Mouse (Mus musculus): ENCODE results near the gene Palmd. TPM values are rescaled to one million over a fixed set of nuclear protein-coding genes. Genes with fewer than 3 reads are reported as not detected.

The Palmd gene
- polyA plus RNA-seq, 1 experiment from 2014 or later = 4.5 TPM

DNA sequence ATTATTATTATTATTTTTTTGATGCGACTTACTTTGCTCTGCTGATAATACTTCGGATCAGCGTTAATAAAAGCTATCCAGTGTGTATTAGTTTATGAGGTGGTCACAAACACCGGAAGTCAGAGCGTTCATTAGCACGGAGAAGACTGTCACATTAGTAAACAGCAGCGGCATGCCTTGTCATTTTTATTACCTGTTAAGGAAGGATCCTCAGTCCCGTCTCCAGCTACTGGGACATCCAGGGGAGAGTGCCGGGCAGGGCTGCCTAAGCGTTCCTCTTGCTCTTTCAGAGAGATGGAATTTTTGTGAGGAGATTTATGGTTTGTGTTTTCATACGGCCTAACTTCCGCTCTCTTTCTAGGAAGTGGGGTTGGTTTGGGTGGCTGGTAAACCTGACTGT, 45.7 kb downstream of the Palmd start:
- Histone ChIP-seq H3K9me3 (replicated peaks; ENCODE audit: control insufficient read depth, low read length) (no peaks in the 10 kb centered on the region), H3K36me3 (ENCODE audit: control insufficient read depth, insufficient read depth) (no peaks in the 10 kb centered on the region), H3K9ac (ENCODE audit: low read depth, low read length) (no peak overlapping the region), H3K27me3 (ENCODE audit: control insufficient read depth, insufficient read depth, low read depth, low read length) (no peaks in the 10 kb centered on the region), H3K27ac (ENCODE audit: low read length) (no peak overlapping the region), H3K4me1 (ENCODE audit: control insufficient read depth, low read depth, low read length) (no peaks in the 10 kb centered on the region), H3K4me2 (ENCODE audit: low read depth, low read length) (no peak overlapping the region), H3K4me3 (ENCODE audit: low read depth, low read length) (no peak overlapping the region)
- WGBS (ENCODE audit: insufficient replicate concordance) = 64% methylated on average over 12 of the region's 12 CpGs
- ATAC-seq (ENCODE audit: low read depth) = no peak

DNA sequence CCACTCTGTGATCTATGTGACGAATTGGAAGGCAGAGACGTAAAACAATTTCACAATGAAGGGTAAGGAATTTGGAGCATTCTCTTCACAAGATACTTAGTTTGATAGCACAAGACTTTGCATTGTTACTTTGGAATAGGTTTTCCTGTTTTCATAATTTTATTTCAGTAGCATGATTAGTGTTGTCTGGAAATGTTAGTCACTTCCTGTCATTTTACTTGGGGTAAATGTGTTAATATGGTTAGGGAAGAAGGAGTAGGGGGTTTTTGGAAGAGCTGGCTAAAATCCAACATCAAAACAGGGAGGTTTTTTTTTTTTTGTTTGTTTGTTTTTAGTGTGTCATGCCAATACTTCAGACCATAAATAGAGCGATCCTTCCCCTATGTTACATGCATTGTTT, 47.3 kb downstream of the Palmd start:
- no peaks in the 10 kb centered on the region for H3K4me1 ChIP-seq (ENCODE audit: control insufficient read depth, low read depth, low read length)
- H3K27ac ChIP-seq (ENCODE audit: low read length) = no peak overlapping the region
- WGBS (ENCODE audit: insufficient replicate concordance) = 59% methylated on average over 3 of the region's 3 CpGs
- no peaks in the 10 kb centered on the region for H3K9me3 ChIP-seq (replicated peaks; ENCODE audit: control insufficient read depth, low read length)
- H3K9ac ChIP-seq (ENCODE audit: low read depth, low read length) = no peak overlapping the region
- no peaks in the 10 kb centered on the region for H3K27me3 ChIP-seq (ENCODE audit: control insufficient read depth, insufficient read depth, low read depth, low read length)
- H3K36me3 ChIP-seq (ENCODE audit: control insufficient read depth, insufficient read depth) = no peaks in the 10 kb centered on the region
- no peak for ATAC-seq (ENCODE audit: low read depth)
- H3K4me3 ChIP-seq (ENCODE audit: low read depth, low read length) = no peak overlapping the region
- H3K4me2 ChIP-seq (ENCODE audit: low read depth, low read length) = no peak overlapping the region

DNA sequence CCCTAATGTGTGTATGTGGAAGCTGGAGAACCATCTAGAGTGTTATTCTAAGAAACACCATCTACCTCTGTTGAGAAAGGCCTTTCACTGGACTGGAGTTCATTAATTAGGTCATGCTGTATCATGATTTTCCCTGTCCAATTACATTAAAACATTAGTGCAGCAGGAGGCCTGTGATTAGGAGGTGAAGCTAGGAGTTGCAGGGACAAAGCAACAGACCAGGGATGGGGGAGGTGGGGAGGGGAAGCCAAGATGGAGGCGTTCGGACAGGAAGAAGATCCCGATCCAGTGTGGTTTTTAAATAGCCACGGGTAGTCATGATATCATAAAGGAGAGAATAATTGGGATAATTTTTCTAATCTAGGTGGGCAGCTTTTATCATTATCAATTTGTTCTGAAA, 51.8 kb downstream of the Palmd start:
- no peak overlapping the region for H3K27ac ChIP-seq (ENCODE audit: low read length)
- H3K4me2 ChIP-seq (ENCODE audit: low read depth, low read length) = no peak overlapping the region
- no peaks in the 10 kb centered on the region for H3K27me3 ChIP-seq (ENCODE audit: control insufficient read depth, insufficient read depth, low read depth, low read length)
- H3K9me3 ChIP-seq (replicated peaks; ENCODE audit: control insufficient read depth, low read length) = no peaks in the 10 kb centered on the region
- no peaks in the 10 kb centered on the region for H3K4me1 ChIP-seq (ENCODE audit: control insufficient read depth, low read depth, low read length)
- 62% methylated on average over 4 of the region's 4 CpGs for WGBS (ENCODE audit: insufficient replicate concordance)
- H3K36me3 ChIP-seq (ENCODE audit: control insufficient read depth, insufficient read depth) = no peaks in the 10 kb centered on the region
- H3K9ac ChIP-seq (ENCODE audit: low read depth, low read length) = no peak overlapping the region
- no peak for ATAC-seq (ENCODE audit: low read depth)
- H3K4me3 ChIP-seq (ENCODE audit: low read depth, low read length) = no peak overlapping the region

DNA sequence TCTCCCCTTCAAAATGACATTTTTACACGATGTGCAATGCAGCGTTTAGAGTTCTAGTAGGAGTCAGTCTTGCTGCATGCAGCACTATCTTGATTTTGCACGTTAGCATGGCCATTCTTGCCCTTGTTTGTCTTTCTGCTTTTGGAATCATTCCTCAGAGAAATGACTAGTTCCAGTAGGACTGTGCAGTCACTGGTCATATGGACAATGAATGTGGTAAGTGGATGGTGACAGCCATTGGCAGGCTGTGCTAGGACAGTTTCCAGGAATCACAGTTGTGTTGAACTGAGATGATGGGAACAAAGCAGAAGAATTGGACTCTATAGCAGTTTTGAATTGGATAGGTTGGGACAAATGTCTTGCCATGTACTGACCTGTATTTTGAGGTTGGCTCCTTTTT, 53.9 kb downstream of the Palmd start:
- Histone ChIP-seq H3K4me1 (ENCODE audit: control insufficient read depth, low read depth, low read length) (no peaks in the 10 kb centered on the region), H3K36me3 (ENCODE audit: control insufficient read depth, insufficient read depth) (no peaks in the 10 kb centered on the region), H3K4me3 (ENCODE audit: low read depth, low read length) (no peak overlapping the region), H3K4me2 (ENCODE audit: low read depth, low read length) (no peak overlapping the region), H3K9ac (ENCODE audit: low read depth, low read length) (no peak overlapping the region), H3K9me3 (replicated peaks; ENCODE audit: control insufficient read depth, low read length) (no peaks in the 10 kb centered on the region), H3K27ac (ENCODE audit: low read length) (no peak overlapping the region), H3K27me3 (ENCODE audit: control insufficient read depth, insufficient read depth, low read depth, low read length) (no peaks in the 10 kb centered on the region)
- ATAC-seq (ENCODE audit: low read depth) = no peak
- 52% methylated on average over 3 of the region's 3 CpGs for WGBS (ENCODE audit: insufficient replicate concordance)

DNA sequence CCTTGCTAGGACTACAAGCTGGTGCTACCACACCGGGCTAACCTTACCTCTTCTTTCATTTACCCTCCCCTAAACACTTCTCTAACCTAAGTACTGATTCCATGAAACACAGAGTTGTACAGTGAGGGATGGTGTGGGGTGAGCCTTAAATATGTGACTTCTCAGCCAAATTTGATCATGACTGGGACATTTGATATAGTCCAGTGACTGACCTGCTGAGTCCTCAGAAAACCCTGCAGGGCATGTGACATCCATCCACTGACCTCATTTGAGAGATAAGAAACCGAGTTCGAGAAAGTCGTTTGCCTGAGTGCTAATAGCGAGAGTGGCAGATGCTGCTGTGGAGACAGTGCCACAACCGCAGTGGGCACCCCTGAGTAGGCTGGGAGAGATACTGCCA, 54.4 kb downstream of the Palmd start:
- H3K9me3 ChIP-seq (replicated peaks; ENCODE audit: control insufficient read depth, low read length) = no peaks in the 10 kb centered on the region
- H3K36me3 ChIP-seq (ENCODE audit: control insufficient read depth, insufficient read depth) = no peaks in the 10 kb centered on the region
- WGBS (ENCODE audit: insufficient replicate concordance) = 66% methylated on average over 6 of the region's 6 CpGs
- no peak overlapping the region for H3K27ac ChIP-seq (ENCODE audit: low read length)
- no peaks in the 10 kb centered on the region for H3K4me1 ChIP-seq (ENCODE audit: control insufficient read depth, low read depth, low read length)
- no peak overlapping the region for H3K9ac ChIP-seq (ENCODE audit: low read depth, low read length)
- no peak overlapping the region for H3K4me3 ChIP-seq (ENCODE audit: low read depth, low read length)
- ATAC-seq (ENCODE audit: low read depth) = no peak
- no peak overlapping the region for H3K4me2 ChIP-seq (ENCODE audit: low read depth, low read length)
- H3K27me3 ChIP-seq (ENCODE audit: control insufficient read depth, insufficient read depth, low read depth, low read length) = no peaks in the 10 kb centered on the region

DNA sequence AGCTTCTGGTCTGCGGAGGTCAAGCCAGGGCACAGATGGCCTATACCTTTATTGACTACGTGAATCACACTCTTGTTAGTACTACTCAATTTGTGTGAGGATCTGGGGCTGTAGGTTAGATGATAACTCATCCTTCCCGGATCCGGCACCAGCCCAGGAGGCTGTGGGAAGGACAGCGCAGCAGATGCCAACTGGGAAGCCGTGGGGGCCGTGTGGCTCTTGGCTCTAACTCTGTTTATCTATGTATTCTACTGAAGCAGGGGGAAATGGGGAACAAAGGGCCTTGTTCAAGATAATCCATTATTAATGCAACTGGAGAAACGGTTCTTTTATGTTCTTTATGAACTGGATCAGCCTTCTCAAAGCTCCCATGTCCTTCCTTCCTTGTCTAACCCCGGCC, 62.2 kb downstream of the Palmd start:
- no peaks in the 10 kb centered on the region for H3K9me3 ChIP-seq (replicated peaks; ENCODE audit: control insufficient read depth, low read length)
- H3K36me3 ChIP-seq (ENCODE audit: control insufficient read depth, insufficient read depth) = peaks cover 20% of the 10 kb centered on the region
- no peak overlapping the region for H3K4me2 ChIP-seq (ENCODE audit: low read depth, low read length)
- no peak for ATAC-seq (ENCODE audit: low read depth)
- 88% methylated on average over 9 of the region's 9 CpGs for WGBS (ENCODE audit: insufficient replicate concordance)
- no peak overlapping the region for H3K27ac ChIP-seq (ENCODE audit: low read length)
- H3K9ac ChIP-seq (ENCODE audit: low read depth, low read length) = no peak overlapping the region
- H3K4me1 ChIP-seq (ENCODE audit: control insufficient read depth, low read depth, low read length) = no peaks in the 10 kb centered on the region
- no peak overlapping the region for H3K4me3 ChIP-seq (ENCODE audit: low read depth, low read length)
- no peaks in the 10 kb centered on the region for H3K27me3 ChIP-seq (ENCODE audit: control insufficient read depth, insufficient read depth, low read depth, low read length)

DNA sequence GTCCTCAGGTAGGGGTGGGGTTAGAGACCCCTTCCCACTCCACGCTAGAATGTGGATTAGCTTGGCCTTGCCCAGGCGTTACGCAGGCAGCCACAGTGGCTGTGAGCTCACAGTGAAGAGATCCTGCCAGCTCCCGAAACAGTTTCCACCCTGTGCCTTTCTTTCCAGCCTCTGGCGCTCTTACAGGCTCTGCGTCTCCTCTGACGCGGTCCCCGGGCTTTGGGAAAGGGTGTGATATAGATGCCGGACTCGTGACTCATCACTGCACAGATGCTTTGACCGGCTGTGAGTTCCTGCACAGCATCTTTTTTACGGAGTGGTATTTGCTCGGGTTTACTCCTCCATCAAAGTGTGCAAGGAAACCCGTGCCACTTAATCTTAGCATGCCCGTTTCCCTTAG, 62.9 kb downstream of the Palmd start:
- H3K9me3 ChIP-seq (replicated peaks; ENCODE audit: control insufficient read depth, low read length) = no peaks in the 10 kb centered on the region
- H3K4me1 ChIP-seq (ENCODE audit: control insufficient read depth, low read depth, low read length) = no peaks in the 10 kb centered on the region
- H3K27ac ChIP-seq (ENCODE audit: low read length) = no peak overlapping the region
- no peak overlapping the region for H3K4me3 ChIP-seq (ENCODE audit: low read depth, low read length)
- H3K27me3 ChIP-seq (ENCODE audit: control insufficient read depth, insufficient read depth, low read depth, low read length) = no peaks in the 10 kb centered on the region
- peaks cover 26% of the 10 kb centered on the region for H3K36me3 ChIP-seq (ENCODE audit: control insufficient read depth, insufficient read depth)
- no peak overlapping the region for H3K4me2 ChIP-seq (ENCODE audit: low read depth, low read length)
- H3K9ac ChIP-seq (ENCODE audit: low read depth, low read length) = no peak overlapping the region
- 90% methylated on average over 16 of the region's 16 CpGs for WGBS (ENCODE audit: insufficient replicate concordance)
- no peak for ATAC-seq (ENCODE audit: low read depth)

DNA sequence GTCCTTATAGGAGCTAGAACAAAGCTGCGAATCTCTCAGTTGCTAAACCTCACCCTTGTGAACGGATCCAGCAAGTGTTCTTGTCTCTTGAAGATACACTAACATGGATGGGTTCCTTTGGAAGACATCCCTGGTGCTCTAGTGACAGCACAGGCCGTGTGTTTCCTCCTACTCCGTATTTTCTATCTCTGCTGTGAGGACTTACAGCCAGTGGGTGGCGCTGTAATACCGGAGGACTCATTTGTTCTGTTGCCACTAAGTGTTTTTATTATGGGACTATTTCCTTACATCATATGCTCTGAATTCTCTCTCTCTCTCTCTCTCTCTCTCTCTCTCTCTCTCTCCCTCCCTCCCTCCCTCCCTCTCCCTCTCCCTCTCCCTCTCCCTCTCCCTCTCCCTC, 64.6 kb downstream of the Palmd start:
- Histone ChIP-seq H3K27ac (ENCODE audit: low read length) (no peak overlapping the region), H3K4me3 (ENCODE audit: low read depth, low read length) (no peak overlapping the region), H3K27me3 (ENCODE audit: control insufficient read depth, insufficient read depth, low read depth, low read length) (no peaks in the 10 kb centered on the region), H3K4me2 (ENCODE audit: low read depth, low read length) (no peak overlapping the region), H3K9me3 (replicated peaks; ENCODE audit: control insufficient read depth, low read length) (no peaks in the 10 kb centered on the region), H3K4me1 (ENCODE audit: control insufficient read depth, low read depth, low read length) (no peaks in the 10 kb centered on the region), H3K9ac (ENCODE audit: low read depth, low read length) (no peak overlapping the region), H3K36me3 (ENCODE audit: control insufficient read depth, insufficient read depth) (peaks cover 38% of the 10 kb centered on the region)
- WGBS (ENCODE audit: insufficient replicate concordance) = 43% methylated on average over 6 of the region's 6 CpGs
- no peak for ATAC-seq (ENCODE audit: low read depth)

DNA sequence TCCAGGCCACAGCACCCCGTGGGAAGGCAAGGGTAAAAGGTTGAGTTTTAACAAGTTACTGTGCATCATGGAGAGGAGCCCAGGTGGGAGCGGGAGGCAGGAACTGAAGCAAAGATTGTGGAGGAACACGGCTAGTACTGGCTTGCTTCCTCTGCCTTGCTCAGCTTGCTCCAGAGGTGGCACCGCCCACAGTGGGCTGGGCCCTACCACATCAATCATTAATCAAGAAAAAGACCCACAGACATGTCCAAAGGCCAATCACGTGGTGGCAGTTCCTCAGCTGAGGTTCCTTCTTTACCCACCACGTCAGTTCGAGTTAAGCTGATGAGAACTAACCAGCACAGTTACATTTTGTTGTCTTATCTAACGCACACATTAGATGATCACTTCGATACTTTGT, 75.9 kb downstream of the Palmd start:
- no peak overlapping the region for H3K9ac ChIP-seq (ENCODE audit: low read depth, low read length)
- no peak overlapping the region for H3K4me2 ChIP-seq (ENCODE audit: low read depth, low read length)
- peak; percentile 83 for ATAC-seq (ENCODE audit: low read depth)
- no peaks in the 10 kb centered on the region for H3K9me3 ChIP-seq (replicated peaks; ENCODE audit: control insufficient read depth, low read length)
- 50% methylated on average over 9 of the region's 9 CpGs for WGBS (ENCODE audit: insufficient replicate concordance)
- peaks cover 58% of the 10 kb centered on the region for H3K36me3 ChIP-seq (ENCODE audit: control insufficient read depth, insufficient read depth)
- no peaks in the 10 kb centered on the region for H3K4me1 ChIP-seq (ENCODE audit: control insufficient read depth, low read depth, low read length)
- no peak overlapping the region for H3K27ac ChIP-seq (ENCODE audit: low read length)
- no peak overlapping the region for H3K4me3 ChIP-seq (ENCODE audit: low read depth, low read length)
- H3K27me3 ChIP-seq (ENCODE audit: control insufficient read depth, insufficient read depth, low read depth, low read length) = no peaks in the 10 kb centered on the region

DNA sequence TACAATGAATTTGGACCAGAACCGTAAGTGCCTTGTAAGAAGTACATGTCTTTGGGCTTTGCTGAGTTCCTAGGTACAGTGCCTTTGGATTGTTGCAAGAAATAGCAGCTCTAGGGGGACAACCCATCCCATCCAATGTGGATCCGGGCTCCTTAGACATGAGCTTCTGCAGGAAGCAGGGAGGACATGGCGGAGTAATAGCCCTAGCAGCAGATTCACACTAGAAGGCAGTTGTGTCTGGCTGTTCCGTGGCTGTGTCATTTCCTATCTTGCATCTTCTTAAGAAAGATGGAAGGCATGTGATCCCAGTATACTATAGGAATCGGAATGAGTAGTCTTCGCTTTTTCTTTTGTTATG, 76.6 kb downstream of the Palmd start:
- Histone ChIP-seq H3K27me3 (ENCODE audit: control insufficient read depth, insufficient read depth, low read depth, low read length) (no peaks in the 10 kb centered on the region), H3K36me3 (ENCODE audit: control insufficient read depth, insufficient read depth) (peaks cover 55% of the 10 kb centered on the region), H3K9ac (ENCODE audit: low read depth, low read length) (no peak overlapping the region), H3K4me1 (ENCODE audit: control insufficient read depth, low read depth, low read length) (no peaks in the 10 kb centered on the region), H3K4me2 (ENCODE audit: low read depth, low read length) (no peak overlapping the region), H3K9me3 (replicated peaks; ENCODE audit: control insufficient read depth, low read length) (no peaks in the 10 kb centered on the region), H3K4me3 (ENCODE audit: low read depth, low read length) (no peak overlapping the region), H3K27ac (ENCODE audit: low read length) (no peak overlapping the region)
- no peak for ATAC-seq (ENCODE audit: low read depth)
- WGBS (ENCODE audit: insufficient replicate concordance) = 91% methylated on average over 6 of the region's 6 CpGs
